Mouse (Mus musculus): ENCODE results near the gene Hmgb1.

The Hmgb1 gene

DNA sequence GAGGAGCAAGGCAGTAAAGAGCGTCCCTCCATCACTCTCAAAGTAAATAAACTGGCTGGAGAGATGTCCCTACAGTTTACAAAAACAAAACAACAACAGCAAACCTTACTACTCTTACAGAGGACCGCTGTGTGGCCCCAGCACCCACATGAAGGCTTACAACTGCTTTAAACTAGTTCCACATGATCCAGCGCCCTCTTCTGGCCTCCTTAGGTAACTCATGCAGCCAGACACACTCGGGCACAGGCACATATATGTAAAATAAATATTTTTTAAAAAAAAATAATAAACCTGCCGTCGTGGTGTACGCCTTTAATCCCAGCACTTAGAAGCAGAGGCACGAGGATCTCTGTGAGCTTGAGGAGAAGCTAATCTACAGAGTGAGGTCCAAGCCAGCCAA lies 156.9 kb downstream of the Hmgb1 start:
- DNase-seq (ENCODE audit: low read depth, low spot score): no peak

DNA sequence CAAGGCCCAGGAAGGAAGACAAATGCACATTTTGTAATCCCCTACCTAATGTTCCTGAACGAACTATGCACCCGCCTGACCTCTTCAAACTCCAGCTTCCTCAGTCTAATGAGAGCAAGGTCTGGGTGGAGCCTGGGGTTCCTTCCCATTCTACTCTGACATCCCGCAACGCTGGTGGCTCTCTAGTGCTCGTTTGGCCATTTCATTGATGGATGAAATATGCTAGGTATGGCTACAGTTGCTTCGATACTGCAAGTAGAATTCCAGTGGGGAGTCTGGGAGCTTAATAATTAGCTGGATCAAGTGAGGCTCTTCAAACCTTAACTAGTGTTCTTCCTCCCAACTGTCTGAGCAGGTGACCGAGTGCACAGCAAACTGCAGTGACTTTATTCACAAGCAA lies 163.2 kb downstream of the Hmgb1 start:
- no peak for DNase-seq (ENCODE audit: low read depth, low spot score)

DNA sequence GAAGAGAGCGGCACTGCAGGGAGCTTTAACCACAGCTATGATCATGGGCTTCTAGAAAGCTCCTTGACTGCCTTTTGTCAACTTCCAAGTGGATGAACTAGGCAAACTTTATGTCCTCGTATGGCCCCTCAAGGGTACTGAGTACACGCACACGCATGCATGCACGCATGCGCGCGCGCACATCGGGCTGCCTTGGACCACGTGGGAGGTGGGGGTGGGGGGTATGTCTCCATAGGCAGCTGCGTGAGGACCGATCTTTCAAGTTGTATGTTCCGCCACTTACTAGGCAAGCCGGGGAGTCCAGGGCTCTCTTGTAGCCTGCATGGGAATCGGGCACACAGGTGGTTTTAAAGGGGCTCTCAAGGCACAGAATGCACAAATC lies 163.6 kb downstream of the Hmgb1 start:
- no peak for DNase-seq (ENCODE audit: low read depth, low spot score)

DNA sequence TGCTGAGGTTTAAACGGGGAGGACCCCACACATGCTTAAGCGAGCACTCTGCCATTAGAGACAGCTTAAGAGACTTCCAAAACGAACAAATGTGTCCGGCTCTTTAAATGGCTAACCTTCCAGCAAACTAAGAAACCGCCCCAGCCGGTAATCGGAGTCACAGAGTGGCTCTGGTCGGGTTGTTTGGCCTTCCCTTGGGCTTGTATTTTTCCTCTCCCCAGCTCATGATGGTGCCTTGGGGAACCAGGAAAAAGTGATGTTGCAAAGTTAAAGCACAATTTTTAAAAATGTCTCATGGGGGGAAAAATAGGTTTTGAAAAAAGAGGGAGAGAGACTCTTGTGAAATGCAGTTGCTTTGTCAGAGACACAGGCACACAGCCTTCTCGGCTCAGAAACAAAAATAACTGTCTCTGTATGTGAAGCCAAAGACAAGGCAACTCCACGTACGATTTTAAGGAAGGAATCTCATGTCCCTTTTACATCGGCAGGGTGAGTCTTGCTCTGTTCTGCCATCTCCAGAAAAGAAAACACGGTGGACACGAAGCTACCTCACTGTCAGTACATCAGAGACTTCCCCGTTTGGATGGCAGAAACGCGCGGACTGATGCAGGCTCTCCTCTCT lies 164.1 kb downstream of the Hmgb1 start:
- no peak for DNase-seq (ENCODE audit: low read depth, low spot score)

DNA sequence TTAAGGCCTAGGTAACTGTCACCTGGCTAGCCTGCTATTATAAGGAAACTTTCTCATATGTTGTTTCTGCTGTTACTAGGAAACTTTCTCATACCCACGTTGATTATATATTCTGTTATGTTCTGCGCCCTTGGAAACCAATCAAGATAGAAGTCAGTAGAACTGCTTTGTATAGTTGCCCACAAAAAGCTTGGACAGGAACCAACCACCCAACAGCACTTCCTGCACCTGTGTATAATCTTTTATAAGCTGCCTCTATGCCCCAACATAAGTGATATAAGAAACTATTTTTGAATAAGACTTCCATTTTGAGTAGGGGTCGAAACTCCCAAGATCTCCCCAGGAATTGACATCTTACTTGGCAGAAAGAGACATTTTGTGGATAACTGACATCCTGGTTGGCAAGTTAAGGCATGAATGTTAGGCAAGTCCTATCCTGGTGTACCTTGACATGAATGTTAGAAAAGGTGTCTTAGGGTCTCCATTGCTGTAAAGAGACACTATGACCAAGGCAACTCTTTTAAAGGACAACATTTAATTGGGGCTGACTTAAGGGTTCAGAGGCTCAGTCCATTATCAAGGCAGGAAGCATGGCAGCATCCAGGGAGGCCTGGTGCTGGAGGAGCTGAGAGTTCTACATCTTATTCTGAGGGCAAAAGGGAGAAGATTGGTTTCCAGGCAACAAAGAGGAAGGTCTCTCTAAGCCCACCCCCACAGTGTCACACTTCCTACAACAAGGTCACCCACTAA lies 166.4 kb downstream of the Hmgb1 start:
- DNase-seq (ENCODE audit: low read depth, low spot score): peak; percentile 59

DNA sequence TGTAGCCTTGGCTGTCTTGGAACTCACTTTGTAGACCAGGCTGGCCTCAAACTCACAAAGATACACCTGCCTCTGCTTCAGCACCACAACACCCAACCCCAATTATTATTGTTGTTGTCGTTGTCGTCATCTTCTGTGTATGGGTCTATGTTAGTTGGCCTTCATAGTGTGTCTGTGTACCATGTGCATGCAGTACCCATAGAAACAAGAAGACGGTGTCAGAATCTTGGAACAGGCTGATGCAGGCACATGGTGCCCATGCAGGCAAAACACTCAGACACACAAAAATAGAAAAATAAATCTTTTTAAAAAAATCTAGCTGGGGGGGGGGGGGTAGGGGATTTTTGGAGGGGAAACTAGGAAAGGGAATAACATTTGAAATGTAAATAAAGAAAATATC lies 167.1 kb downstream of the Hmgb1 start:
- DNase-seq (ENCODE audit: low read depth, low spot score): no peak

DNA sequence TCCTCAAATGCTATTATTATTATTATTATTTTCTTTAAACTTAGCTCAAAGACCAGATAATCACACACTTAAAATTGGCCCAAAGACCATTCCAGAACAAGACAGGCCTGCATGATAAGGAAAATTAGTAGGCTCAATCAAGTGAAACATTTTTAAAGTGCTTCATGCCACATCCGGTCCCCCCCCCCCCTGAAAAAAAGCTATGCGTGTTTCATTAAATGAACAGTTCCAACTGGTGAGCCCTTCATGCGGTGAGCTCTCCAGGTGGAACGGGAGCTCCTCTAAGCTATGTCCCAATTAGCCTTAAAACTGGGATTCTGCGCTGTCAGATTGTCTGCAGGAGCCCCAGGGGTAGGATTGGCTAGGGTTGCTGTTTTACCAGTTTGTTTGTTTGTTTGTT lies 168.0 kb downstream of the Hmgb1 start:
- DNase-seq (ENCODE audit: low read depth, low spot score): peak; percentile 42

DNA sequence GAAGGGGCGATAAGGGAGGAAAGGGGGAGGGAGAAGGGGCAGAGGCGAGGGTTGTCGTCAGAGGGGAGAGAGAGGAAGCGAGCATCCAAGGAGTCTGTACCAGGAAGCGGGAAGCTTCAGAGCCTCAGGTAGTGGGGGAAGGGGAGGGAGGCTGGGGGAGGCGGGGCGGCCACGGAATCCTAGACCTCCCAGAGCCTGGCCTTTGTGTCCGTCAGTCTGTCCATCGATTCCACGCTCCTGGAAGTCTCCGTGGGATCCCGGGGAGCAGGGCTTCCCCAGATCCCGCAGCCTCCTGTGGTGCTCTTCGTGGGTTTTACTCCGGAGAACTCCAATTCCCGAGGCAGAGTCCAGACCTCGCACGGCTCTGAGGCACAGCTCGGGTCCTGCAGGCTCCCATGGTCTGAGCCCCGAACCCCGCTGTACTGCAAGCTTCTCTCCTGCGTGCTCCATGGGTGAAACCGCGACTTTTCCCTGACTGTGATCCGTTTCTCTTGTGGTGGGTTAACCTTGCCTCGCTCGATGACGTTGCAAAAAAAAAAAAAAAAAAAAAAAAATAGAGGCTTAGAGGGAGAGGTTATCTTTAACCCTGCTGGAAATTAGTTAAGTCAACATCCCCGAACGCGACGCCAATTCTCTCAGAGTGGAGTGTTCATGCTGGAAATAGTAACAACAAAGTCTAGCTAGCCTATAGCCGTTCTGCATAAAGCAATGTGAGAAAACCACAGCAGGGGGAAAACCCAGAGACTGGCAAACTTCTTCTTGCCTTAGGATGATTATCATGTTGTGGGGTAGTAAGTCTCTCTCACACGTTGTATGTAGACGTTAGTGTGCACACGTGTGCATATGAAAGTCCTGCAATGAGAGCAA lies 168.7 kb downstream of the Hmgb1 start:
- DNase-seq (ENCODE audit: low read depth, low spot score): peak; percentile 81

DNA sequence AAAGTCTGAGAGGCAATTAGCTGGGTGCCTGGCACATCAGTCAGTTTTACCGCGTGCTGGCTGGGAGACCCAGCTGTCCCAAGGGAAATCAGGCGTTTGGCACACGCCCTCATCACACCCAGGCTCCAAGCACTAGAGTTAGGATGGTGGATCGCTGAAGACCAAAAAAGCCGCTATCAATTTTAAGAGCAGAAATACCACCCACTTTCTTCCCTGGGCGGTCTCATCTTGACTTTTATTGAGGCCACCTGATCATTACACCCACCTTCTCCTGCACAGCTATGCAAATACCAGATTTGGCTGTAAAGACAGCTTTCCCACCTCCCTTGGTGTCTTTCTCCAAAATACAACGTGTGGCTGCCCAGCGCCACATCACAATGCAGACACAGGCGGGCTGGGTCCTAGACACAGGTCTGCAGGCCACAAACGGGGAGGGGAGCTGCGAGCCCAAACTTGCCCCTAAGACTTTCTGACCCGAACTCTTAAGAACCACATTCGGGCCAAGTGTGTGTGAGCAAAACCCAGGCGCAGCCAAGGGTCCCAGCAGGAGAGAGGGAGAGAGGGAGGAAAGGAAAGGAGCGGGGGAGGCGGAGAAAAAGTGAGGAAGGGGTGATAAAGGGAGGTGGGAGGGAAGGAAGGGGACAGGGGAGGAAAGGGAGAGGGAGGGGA lies 169.6 kb downstream of the Hmgb1 start:
- DNase-seq (ENCODE audit: low read depth, low spot score): peak; percentile 82

DNA sequence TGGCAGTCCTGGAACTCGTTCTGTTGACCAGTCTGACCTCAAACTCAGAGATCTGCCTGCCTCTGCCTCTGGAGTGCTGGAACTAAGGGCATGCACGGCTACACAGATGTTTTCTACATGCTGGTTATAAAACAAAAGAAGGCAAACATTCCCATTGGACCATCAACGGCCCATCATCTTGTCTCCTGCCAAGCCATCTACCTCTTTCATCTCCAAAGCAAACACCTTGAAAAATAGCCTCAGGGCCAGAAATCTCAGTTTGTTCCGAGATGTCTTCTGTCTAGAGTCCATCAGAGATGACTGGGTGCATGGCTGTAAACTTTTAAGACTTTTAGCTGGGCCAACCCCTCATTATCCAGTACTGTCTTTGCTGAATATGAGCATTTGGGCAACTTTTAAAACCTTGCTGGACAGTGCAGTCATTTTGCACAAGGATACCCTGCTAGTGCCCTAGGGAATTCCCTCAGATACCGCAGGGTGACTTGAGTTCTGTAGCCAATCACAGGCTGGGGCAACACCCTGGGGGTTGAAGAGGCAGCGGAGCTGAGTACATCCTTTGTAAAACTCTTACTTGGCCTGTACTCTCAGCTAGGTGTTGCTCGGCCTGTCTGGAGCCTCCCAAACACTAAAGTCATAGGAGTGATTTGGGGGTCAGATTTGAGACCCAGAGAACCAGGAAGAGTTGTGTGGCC lies 170.3 kb downstream of the Hmgb1 start:
- DNase-seq (ENCODE audit: low read depth, low spot score): peak; percentile 72

DNA sequence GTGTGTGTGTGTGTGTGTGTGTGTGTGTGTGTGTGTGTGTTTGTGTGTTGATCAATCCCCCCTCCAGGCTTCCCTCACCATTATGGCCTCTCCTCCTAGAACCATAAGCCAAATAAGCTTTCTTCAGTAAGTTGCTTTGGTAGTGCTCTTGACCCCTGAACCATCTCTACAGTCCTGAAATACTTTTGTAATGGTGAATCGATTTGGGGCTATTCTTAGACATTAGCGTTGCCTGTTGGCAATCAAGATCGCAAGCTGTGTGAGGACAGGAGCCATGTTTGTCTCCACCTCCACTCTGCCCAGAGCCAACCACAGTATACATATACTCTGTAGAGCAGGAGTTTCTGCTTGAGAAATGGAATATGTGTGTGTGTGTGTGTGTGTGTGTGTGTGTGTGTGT lies 175.2 kb downstream of the Hmgb1 start:
- DNase-seq (ENCODE audit: low read depth, low spot score): no peak

DNA sequence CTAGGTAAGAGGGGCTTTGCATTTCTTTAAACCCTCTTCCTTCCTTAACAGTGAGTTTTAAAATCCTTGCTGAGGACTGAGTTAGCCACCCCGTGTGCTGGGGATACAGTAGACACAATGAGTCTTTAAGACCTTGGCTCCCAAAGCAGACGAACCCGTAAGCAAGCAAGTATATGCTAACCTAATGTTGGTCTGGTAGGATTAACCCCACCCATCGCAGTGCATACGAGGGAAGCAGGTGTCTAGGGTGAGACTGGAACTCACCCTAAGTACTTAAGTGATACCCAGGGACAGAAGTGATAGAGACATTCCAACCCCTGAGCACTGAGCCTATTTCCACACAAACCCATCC lies 177.0 kb downstream of the Hmgb1 start:
- no peak for DNase-seq (ENCODE audit: low read depth, low spot score)

DNA sequence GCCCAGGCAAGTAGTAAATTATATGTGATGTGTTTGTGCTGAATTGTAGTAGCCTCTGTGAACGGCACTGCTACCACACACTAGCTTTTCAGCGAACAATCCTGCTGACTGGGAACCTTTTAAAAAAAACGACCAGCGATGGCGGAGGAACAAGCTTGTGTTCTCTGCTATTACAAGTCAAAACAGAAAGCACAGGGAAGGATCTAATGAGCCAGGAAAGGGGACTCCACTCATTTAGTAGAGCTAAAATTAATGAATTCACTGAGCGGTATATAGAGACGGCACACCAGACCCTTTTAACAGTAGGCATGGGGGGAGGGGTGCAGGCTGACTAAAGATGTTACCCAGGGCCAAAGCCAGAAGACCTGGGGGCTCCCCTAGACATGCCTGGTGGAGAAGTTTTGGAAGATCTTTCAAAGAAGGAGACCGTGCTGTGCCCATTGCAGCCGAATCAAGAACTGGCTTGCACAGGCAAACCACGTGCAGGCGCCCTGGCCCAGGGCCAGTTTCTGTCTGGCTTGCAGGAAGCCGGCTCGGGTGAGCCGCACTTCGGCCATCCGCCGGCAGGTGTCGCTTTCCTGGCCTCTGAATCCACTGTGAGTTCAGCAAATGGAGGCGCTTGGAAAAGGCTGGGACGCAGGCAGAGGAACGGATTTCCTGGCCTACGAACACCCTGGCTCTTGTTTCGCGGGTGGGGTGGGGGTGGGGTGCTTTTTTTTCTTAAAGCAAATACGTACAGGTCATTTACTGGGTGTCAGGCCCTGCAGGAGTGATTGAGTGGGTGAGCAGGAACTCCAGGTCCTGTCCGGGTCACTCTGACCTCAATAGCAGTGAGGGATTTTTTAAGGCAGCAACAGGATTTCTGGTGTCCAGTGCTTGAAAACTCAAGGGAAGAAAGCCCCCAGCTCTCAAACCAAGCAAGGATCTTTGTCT lies 177.7 kb downstream of the Hmgb1 start:
- DNase-seq (ENCODE audit: low read depth, low spot score): peak; percentile 96

DNA sequence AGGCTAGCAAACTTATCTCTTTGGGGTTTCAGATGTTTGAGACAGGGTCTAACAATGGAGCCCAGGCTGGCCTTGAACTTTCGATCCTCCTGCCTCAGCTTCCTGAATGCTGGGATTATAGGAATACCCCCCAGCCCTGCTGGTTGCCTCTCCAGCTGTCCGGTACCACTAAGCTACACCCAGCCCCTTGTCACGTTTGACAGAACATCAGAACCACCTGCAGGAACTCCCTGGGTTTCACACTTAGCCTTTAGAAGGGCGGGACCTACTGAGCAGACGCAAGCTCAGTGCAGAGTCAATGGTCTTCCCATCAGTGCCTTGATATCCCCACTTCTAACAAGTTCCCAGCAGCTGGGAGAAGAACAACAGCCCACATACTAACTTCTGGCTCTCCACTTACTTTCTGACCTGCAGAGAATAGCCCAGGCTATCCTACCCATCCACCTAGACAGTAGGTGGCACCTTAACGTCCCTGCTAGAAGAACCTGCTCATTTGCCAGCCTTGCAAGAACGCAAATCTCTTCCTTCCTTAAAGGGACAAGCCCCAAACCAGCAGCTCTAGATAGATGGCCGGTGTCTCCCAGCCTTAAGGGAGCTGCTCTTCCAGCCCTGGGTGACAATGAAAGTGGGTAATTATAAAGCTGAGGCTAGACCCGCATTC lies 178.5 kb downstream of the Hmgb1 start:
- peak; percentile 93 for DNase-seq (ENCODE audit: low read depth, low spot score)

DNA sequence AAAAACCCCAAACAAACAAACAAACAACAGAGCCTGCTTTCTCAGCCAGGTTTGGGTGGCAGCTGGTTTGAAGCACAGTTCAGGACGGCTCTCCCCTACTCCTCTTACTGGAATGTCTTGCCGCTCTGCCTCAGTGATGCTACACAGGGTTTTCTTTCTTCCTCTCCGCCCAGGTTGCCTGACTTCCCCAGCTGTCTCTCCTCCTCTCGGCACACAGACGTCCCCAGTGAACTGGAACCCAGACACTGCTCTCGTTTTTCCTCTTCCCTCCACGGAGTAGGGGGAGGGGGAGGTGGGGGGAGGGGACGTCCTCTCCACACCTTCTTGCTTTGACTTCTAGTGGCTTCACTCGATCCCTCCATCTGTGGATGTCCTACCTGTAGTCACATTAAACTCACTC lies 179.2 kb downstream of the Hmgb1 start:
- DNase-seq (ENCODE audit: low read depth, low spot score): peak; percentile 84

DNA sequence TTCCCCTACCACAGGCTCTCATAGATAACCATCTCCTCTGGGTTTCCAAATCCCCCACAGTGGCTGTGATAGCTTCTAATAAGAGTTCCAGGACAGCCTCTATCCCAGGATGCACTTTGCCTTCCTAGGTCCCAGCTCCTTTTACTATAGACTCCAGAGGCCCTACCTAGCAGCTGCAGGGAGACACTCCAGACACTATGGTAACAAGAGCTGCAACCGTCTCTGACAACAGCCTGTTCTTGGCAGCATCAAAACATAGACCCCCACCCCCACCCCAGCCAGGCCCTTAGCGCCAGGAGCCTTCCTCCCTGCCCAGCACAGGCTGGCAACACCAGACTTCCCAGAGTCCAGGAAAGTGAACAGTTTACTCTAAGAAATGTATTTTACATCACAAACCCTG lies 181.2 kb downstream of the Hmgb1 start:
- no peak for DNase-seq (ENCODE audit: low read depth, low spot score)

DNA sequence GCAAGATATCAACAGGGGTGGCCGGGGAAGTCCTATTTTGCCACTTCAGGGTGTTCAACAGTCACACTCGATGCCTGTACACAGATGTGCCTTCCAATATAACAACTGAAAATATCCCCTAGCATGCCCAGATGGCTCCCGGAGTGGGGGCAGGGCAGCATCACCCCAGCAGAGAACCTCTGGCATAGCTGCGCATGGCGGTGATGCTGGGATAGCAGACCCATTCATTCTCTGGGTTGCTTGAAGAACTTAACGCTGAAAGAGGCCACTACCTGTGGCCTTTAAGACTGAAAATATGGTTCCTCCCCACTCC lies 181.5 kb downstream of the Hmgb1 start:
- peak; percentile 81 for DNase-seq (ENCODE audit: low read depth, low spot score)

DNA sequence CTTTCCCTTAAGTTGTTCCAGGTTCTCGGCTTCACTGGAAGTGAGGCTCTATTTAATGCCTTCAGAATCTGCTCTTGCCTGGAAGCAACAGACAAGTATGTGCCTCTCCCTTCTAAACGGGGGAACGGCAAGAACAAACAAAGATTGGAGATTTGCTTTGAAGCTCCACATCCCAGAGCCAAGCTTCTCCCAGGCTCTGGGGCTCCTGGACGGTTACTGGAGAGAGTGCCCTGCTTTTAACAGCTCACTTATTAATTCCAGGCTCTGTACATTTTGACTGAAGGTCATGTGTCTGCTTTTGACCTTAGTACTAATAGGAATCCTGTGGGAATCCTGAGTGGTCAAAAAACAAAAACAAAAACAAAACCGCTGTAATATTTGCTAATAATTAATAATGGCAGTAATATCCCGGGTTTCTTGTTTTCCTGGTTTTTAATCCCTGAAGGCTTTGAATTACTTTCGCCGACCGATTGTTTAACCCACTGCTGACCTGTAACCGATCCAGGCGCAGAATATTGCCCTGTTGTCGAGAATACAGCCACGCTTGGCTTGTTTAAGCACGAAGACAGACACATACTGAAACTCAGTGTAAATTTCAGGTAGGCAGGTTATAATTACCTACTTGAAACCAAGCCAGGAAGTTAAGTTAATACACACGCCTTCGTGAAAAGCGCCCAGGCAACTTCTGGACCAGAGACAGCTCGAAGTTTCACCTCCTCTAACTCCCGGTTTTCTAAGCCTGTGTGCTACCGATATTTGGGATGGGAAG lies 182.1 kb downstream of the Hmgb1 start:
- peak; percentile 81 for DNase-seq (ENCODE audit: low read depth, low spot score)

DNA sequence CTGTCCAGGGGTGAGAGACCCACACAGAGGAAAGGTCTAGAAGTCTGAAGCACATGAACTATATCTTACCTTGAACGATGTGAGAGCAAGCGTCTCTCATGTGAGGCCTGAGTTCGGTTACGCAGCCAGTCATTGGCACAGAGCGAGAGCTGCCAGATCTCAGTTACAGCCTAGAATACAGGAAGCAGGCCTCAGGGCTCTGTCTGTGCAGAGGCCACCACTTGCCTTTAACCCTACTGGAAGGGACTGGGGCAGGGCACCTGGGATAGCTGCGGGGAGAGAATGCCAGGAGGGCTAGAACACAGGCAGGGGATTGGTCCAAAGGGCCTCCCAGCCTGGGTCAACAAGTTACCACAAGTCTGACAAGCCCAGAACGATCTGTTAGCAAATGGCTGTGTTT lies 184.5 kb downstream of the Hmgb1 start:
- no peak for DNase-seq (ENCODE audit: low read depth, low spot score)
